Mouse (Mus musculus) liver, embryonic 14.5 days (tissue): ENCODE results near the gene 3110082J24Rik. TPM values are rescaled to one million over a fixed set of nuclear protein-coding genes. Genes with fewer than 3 reads are reported as not detected.

Source experiments
- ATAC-seq: fragments of 200-750 bp; cut with Nextera tagmentation; 2 replicates; pipeline ENCODE4 v1.8.0; 2017; ENCODE audit warnings: moderate number of reproducible peaks, mild to moderate bottlenecking, moderate library complexity; ENCODE audit not compliant: insufficient read depth
- DNase-seq, 3 experiments: peaks; one replicate each; pipeline ENCODE4 v3.0.0-alpha.2; 2012 to 2013; ENCODE audit warnings: low read depth in 3 of 3, low spot score in 3 of 3
- H3K27ac ChIP-seq: fragments of 300-500 bp; sonication (generic); 2 replicates; pipeline ENCODE4 v1.5.1; 2014; ENCODE audit warnings: moderate library complexity, mild to moderate bottlenecking, control low read depth, inconsistent platforms
- H3K27me3 ChIP-seq: fragments of 300-500 bp; sonication (generic); 2 replicates; pipeline ENCODE4 v1.6.1; 2014; ENCODE audit warnings: mild to moderate bottlenecking, low read length, moderate library complexity; ENCODE audit not compliant: control insufficient read depth, insufficient read depth
- H3K36me3 ChIP-seq: fragments of 300-500 bp; sonication (generic); replicated peaks from 2 replicates; pipeline ENCODE4 v1.6.1; 2014; ENCODE audit warnings: low read depth; ENCODE audit not compliant: control insufficient read depth, insufficient read depth
- H3K4me1 ChIP-seq, 2 experiments: fragments of 200-500 bp in 1 of 2; fragments of 300-500 bp in 1 of 2; sonication (generic) in 1 of 2; replicated peaks; 2 replicates each; pipeline ENCODE4 v1.6.1; 2012 to 2014; ENCODE audit warnings: antibody characterized with exemption in 1 of 2, inconsistent platforms in 1 of 2, low read length in 1 of 2; ENCODE audit not compliant: control insufficient read depth in 2 of 2, insufficient read depth in 2 of 2
- H3K4me2 ChIP-seq: fragments of 300-500 bp; sonication (generic); 2 replicates; pipeline ENCODE4 v1.6.1; 2014; ENCODE audit warnings: low read depth, mild to moderate bottlenecking, control low read depth, moderate library complexity
- H3K4me3 ChIP-seq, 2 experiments: fragments of 200-500 bp in 1 of 2; fragments of 300-500 bp in 1 of 2; sonication (generic) in 1 of 2; 2 replicates each; pipeline ENCODE4 v1.5.1; 2012 to 2014; ENCODE audit warnings: low read depth in 2 of 2, low read length in 2 of 2, mild to moderate bottlenecking in 2 of 2, control low read depth in 1 of 2, inconsistent platforms in 1 of 2, moderate library complexity in 1 of 2; ENCODE audit not compliant: insufficient read depth in 1 of 2
- H3K9ac ChIP-seq: fragments of 300-500 bp; sonication (generic); replicated peaks from 2 replicates; pipeline ENCODE4 v1.6.1; 2014; ENCODE audit warnings: mild to moderate bottlenecking, control low read depth, moderate library complexity
- H3K9me3 ChIP-seq: fragments of 300-500 bp; sonication (generic); 2 replicates; pipeline ENCODE4 v1.6.1; 2016; ENCODE audit warnings: low read length, mixed read lengths; ENCODE audit not compliant: control insufficient read depth
- CTCF ChIP-seq: IDR thresholded peaks from 2 replicates; pipeline ENCODE4 v1.5.1; 2016; ENCODE audit warnings: antibody characterized with exemption, low read depth, control low read depth
- EP300 ChIP-seq: IDR thresholded peaks from 2 replicates; pipeline ENCODE4 v1.6.1; 2016; ENCODE audit warnings: antibody characterized with exemption, low read depth
- WGBS: fragments of 180-500 bp; shearing (Covaris S2); extraction: QIAGEN DNeasy Blood & Tissue Kit; methylation state at CpG from one replicate; pipeline ENCODE4 v1.1.7; 2014; ENCODE audit not compliant: insufficient replicate concordance; 5-methylcytosine and 5-hydroxymethylcytosine counted together
- polyA plus RNA-seq, 2 experiments: library from polyadenylated mRNA; depleted of rRNA in 1 of 2; stranded (reverse) in 1 of 2; unstranded in 1 of 2; fragments of >200 nt; fragmentation: Nextera tagmentation in 1 of 2; extraction: Ambion mirVana in 1 of 2; gene quantifications; 2 replicates each; pipeline versions ENCODE4 v1.2.1 to v1.2.3; 2012 to 2014

3110082J24Rik gene
- polyA plus RNA-seq, 2 experiments, result not detected

GRCm38 (mm10) chr5:30106756-30107155, 870 bp upstream of the 3110082J24Rik start:
- Histone ChIP-seq H3K36me3 (no peaks in the 10 kb centered on the region), H3K4me2 (no peak overlapping the region), H3K27ac (no peak overlapping the region), H3K9ac (no peak overlapping the region), H3K9me3 (no peaks in the 10 kb centered on the region), H3K4me1 (peaks cover 0 to 5% of the 10 kb centered on the region in 2 experiments; a peak in 2 of 4 replicates), H3K27me3 (peaks cover 70% of the 10 kb centered on the region), H3K4me3 (no peak overlapping the region)
- 24% methylated on average over 2 of the region's 2 CpGs for WGBS
- DNase-seq (no peak), ATAC-seq (no peak)
- no peak for TF ChIP-seq EP300
- no peak for TF ChIP-seq CTCF

DNA sequence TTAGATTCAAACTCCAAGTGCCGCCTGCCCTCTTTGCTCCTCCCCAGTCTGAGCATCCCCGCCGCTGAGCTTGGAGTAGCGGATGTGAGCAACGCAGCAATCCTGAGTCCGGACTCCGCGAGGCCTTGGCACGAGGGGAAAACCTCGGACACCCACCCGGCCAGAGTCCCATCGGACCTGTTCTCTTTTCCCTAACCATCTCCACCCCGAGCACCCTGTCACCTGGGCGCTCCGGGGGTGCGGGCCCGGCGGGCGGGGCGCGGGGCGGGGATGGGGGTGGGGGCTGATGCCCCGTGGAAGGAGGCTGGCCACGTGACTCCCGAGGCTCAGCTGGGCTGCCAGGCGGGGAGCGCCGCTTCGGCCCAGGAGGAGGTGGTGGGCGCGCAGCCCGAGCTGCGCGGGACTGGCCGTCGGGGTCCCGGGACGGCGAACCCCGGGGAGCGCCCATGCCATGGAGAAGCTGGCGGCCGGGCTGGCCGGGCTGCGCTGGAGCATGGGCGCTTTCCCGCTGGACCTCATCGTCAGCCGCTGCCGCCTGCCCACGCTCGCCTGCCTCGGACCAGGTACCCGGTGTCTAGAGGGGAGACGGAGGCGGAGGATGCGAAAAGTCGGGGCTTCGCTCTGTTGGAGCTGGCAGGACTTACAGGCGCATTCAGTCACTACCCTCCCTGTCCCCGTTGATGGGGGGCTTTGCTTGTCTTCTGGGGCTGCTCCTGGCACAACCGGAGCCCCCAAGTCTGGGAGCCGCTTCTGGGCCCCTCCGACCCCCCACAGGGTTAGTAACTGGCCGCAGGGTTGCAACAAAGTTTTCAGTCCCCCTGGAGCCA, 832 bp downstream of the 3110082J24Rik start, which contains the start of gene Garem2:
Gene Garem2 (plus strand): TSS at position 321 of the 827 bp plus-strand sequence.
- 2% methylated on average over 65 of the region's 65 CpGs for WGBS
- Histone ChIP-seq H3K27me3 (peaks cover 60% of the 10 kb centered on the region), H3K27ac (no peak within 1 kb of the TSS), H3K9ac (no peak within 1 kb of the TSS), H3K4me2 (peak within 1 kb of the TSS; percentile 47), H3K4me1 (no peaks in the 10 kb centered on the region), H3K36me3 (no peaks in the 10 kb centered on the region), H3K4me3 (peak within 1 kb of the TSS in 1 of 2 experiments; percentile 32; a peak in 2 of 4 replicates), H3K9me3 (no peaks in the 10 kb centered on the region)
- TF ChIP-seq CTCF (no peak), EP300 (no peak)
- DNase-seq (no peak), ATAC-seq (no peak)

DNA sequence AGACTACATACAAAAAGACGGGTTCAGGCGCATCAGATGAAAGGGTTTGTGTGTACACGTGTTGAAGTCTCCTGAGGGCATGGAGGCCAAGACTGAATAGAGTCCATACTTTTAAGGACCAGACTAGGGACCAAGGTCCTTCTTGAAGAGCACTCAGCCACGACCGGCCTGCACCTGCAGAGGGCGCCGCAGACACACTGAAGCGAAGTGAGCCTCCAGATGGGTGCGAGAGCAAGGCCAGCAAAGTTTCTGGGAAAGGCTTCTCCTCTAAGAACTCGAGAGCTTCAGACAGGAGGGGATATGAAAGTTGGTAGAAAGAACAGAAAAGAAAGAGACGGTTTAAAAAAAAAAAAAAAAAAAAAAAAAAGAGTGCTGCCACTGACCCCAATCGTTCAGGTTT, 1.5 kb downstream of the 3110082J24Rik start:
- ATAC-seq, result no peak
- 2% methylated on average over 12 of the region's 12 CpGs for WGBS
- DNase-seq, result no peak
- Histone ChIP-seq H3K4me3 (no peak overlapping the region), H3K27me3 (peaks cover 54% of the 10 kb centered on the region), H3K27ac (no peak overlapping the region), H3K9me3 (no peaks in the 10 kb centered on the region), H3K36me3 (no peaks in the 10 kb centered on the region), H3K4me2 (no peak overlapping the region; the same call in 1 of the 2 replicates), H3K4me1 (no peaks in the 10 kb centered on the region), H3K9ac (no peak overlapping the region)
- TF ChIP-seq EP300 (no peak), CTCF (peak; percentile 73)

DNA sequence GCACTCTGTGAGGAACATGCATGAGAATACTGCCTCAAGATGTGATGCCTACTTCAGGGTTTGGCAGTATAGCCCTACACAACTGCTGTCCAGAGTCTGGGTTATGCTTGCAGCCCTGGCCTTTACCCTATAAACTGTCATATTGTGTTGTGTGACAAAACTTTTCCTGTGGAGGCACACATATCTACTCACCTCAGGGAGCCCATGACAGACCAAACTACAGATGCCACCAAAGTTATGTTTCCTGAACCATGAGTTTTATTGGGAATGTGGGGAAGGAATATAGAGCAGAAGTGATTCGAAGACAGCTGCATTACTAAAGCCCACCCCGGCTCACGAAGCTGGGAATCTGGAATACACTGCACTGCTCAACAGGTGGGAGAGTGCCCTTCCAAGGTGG, 2.5 kb downstream of the 3110082J24Rik start:
- no peaks in the 10 kb centered on the region for H3K4me1 ChIP-seq
- H3K9me3 ChIP-seq, result no peaks in the 10 kb centered on the region
- H3K4me2 ChIP-seq, result no peak overlapping the region
- TF ChIP-seq EP300 (no peak), CTCF (no peak)
- no peaks in the 10 kb centered on the region for H3K36me3 ChIP-seq
- no peak overlapping the region for H3K27ac ChIP-seq
- no peak overlapping the region for H3K9ac ChIP-seq
- DNase-seq, result no peak
- 64% methylated on average over 3 of the region's 3 CpGs for WGBS
- no peak overlapping the region for H3K4me3 ChIP-seq
- H3K27me3 ChIP-seq, result peaks cover 51% of the 10 kb centered on the region
- no peak for ATAC-seq

GRCm38 (mm10) chr5:30098260-30098659, 7.6 kb downstream of the 3110082J24Rik start:
- no peaks in the 10 kb centered on the region for H3K4me1 ChIP-seq
- DNase-seq (no peak), ATAC-seq (no peak)
- H3K27me3 ChIP-seq, result peaks cover under 1% of the 10 kb centered on the region; the same call in 1 of the 2 replicates
- no peak overlapping the region for H3K4me3 ChIP-seq
- H3K27ac ChIP-seq, result no peak overlapping the region
- no peak overlapping the region for H3K9ac ChIP-seq
- TF ChIP-seq EP300 (no peak), CTCF (no peak)
- H3K36me3 ChIP-seq, result no peaks in the 10 kb centered on the region
- 72% methylated on average over 1 of the region's 1 CpGs for WGBS
- no peak overlapping the region for H3K4me2 ChIP-seq
- no peaks in the 10 kb centered on the region for H3K9me3 ChIP-seq
